Mouse (Mus musculus): ENCODE results near the gene Apba2. TPM values are rescaled to one million over a fixed set of nuclear protein-coding genes. Genes with fewer than 3 reads are reported as not detected.

The Apba2 gene
- polyA plus RNA-seq, 1 experiment from 2014 or later: 166 TPM

GRCm38 (mm10) chr7:64574144-64574543, 72.6 kb downstream of the Apba2 start:
- H3K4me3 ChIP-seq (ENCODE audit: low read depth, low read length): no peak overlapping the region
- peaks cover 3% of the 10 kb centered on the region for H3K4me1 ChIP-seq (ENCODE audit: control insufficient read depth, insufficient read depth, low read length)
- no peak for ATAC-seq (ENCODE audit: low read depth)
- H3K27ac ChIP-seq (ENCODE audit: low read depth, low read length): no peak overlapping the region
- no peaks in the 10 kb centered on the region for H3K27me3 ChIP-seq (ENCODE audit: control insufficient read depth, insufficient read depth, low read length)
- H3K36me3 ChIP-seq (ENCODE audit: control insufficient read depth, insufficient read depth, low read length): no peaks in the 10 kb centered on the region
- 89% methylated on average over 16 of the region's 16 CpGs for WGBS
- H3K4me2 ChIP-seq (ENCODE audit: low read depth, low read length): no peak overlapping the region
- H3K9me3 ChIP-seq (ENCODE audit: control insufficient read depth, low read length): no peaks in the 10 kb centered on the region
- H3K9ac ChIP-seq (replicated peaks; ENCODE audit: low read depth, low read length): no peak overlapping the region

- Histone ChIP-seq H3K4me1 (ENCODE audit: control insufficient read depth, insufficient read depth, low read length) (peaks cover 23% of the 10 kb centered on the region), H3K9me3 (ENCODE audit: control insufficient read depth, low read length) (no peaks in the 10 kb centered on the region), H3K9ac (replicated peaks; ENCODE audit: low read depth, low read length) (no peak overlapping the region), H3K4me2 (ENCODE audit: low read depth, low read length) (no peak overlapping the region), H3K4me3 (ENCODE audit: low read depth, low read length) (no peak overlapping the region), H3K36me3 (ENCODE audit: control insufficient read depth, insufficient read depth, low read length) (no peaks in the 10 kb centered on the region), H3K27me3 (ENCODE audit: control insufficient read depth, insufficient read depth, low read length) (no peaks in the 10 kb centered on the region), H3K27ac (ENCODE audit: low read depth, low read length) (no peak overlapping the region)
- 42% methylated on average over 1 of the region's 1 CpGs for WGBS
- ATAC-seq (ENCODE audit: low read depth): no peak
Observed at GRCm38 (mm10) chr7:64576519-64576951, 75.0 kb downstream of the Apba2 start.

GRCm38 (mm10) chr7:64578176-64578575, 76.7 kb downstream of the Apba2 start:
- H3K36me3 ChIP-seq (ENCODE audit: control insufficient read depth, insufficient read depth, low read length): no peaks in the 10 kb centered on the region
- H3K27me3 ChIP-seq (ENCODE audit: control insufficient read depth, insufficient read depth, low read length): no peaks in the 10 kb centered on the region
- H3K4me2 ChIP-seq (ENCODE audit: low read depth, low read length): no peak overlapping the region
- no peaks in the 10 kb centered on the region for H3K9me3 ChIP-seq (ENCODE audit: control insufficient read depth, low read length)
- H3K27ac ChIP-seq (ENCODE audit: low read depth, low read length): no peak overlapping the region
- WGBS: 96% methylated on average over 6 of the region's 6 CpGs
- ATAC-seq (ENCODE audit: low read depth): no peak
- no peak overlapping the region for H3K9ac ChIP-seq (replicated peaks; ENCODE audit: low read depth, low read length)
- H3K4me3 ChIP-seq (ENCODE audit: low read depth, low read length): no peak overlapping the region
- H3K4me1 ChIP-seq (ENCODE audit: control insufficient read depth, insufficient read depth, low read length): peaks cover 23% of the 10 kb centered on the region

- no peaks in the 10 kb centered on the region for H3K36me3 ChIP-seq (ENCODE audit: control insufficient read depth, insufficient read depth, low read length)
- H3K9ac ChIP-seq (replicated peaks; ENCODE audit: low read depth, low read length): no peak overlapping the region
- H3K4me2 ChIP-seq (ENCODE audit: low read depth, low read length): no peak overlapping the region
- H3K9me3 ChIP-seq (ENCODE audit: control insufficient read depth, low read length): no peaks in the 10 kb centered on the region
- 16% methylated on average over 4 of the region's 4 CpGs for WGBS
- ATAC-seq (ENCODE audit: low read depth): peak; percentile 64
- peak overlapping the region; percentile 69; the same call in 1 of the 2 replicates for H3K27ac ChIP-seq (ENCODE audit: low read depth, low read length)
- H3K4me3 ChIP-seq (ENCODE audit: low read depth, low read length): no peak overlapping the region
- H3K27me3 ChIP-seq (ENCODE audit: control insufficient read depth, insufficient read depth, low read length): no peaks in the 10 kb centered on the region
- peaks cover 23% of the 10 kb centered on the region for H3K4me1 ChIP-seq (ENCODE audit: control insufficient read depth, insufficient read depth, low read length)
Observed at GRCm38 (mm10) chr7:64579887-64580286, 78.4 kb downstream of the Apba2 start.

GRCm38 (mm10) chr7:64580293-64580692, 78.8 kb downstream of the Apba2 start:
- Histone ChIP-seq H3K4me3 (ENCODE audit: low read depth, low read length) (no peak overlapping the region), H3K9me3 (ENCODE audit: control insufficient read depth, low read length) (no peaks in the 10 kb centered on the region), H3K4me2 (ENCODE audit: low read depth, low read length) (no peak overlapping the region), H3K27me3 (ENCODE audit: control insufficient read depth, insufficient read depth, low read length) (no peaks in the 10 kb centered on the region), H3K36me3 (ENCODE audit: control insufficient read depth, insufficient read depth, low read length) (no peaks in the 10 kb centered on the region), H3K4me1 (ENCODE audit: control insufficient read depth, insufficient read depth, low read length) (peaks cover 23% of the 10 kb centered on the region), H3K27ac (ENCODE audit: low read depth, low read length) (peak overlapping the region; percentile 41; the same call in 1 of the 2 replicates), H3K9ac (replicated peaks; ENCODE audit: low read depth, low read length) (no peak overlapping the region)
- peak; percentile 25; the same call in 1 of the 2 replicates for ATAC-seq (ENCODE audit: low read depth)
- 43% methylated on average over 4 of the region's 4 CpGs for WGBS

GRCm38 (mm10) chr7:64582358-64582757, 80.9 kb downstream of the Apba2 start:
- no peak overlapping the region for H3K27ac ChIP-seq (ENCODE audit: low read depth, low read length)
- no peak overlapping the region for H3K4me3 ChIP-seq (ENCODE audit: low read depth, low read length)
- H3K4me1 ChIP-seq (ENCODE audit: control insufficient read depth, insufficient read depth, low read length): peaks cover 23% of the 10 kb centered on the region
- WGBS: 46% methylated on average over 8 of the region's 8 CpGs
- no peaks in the 10 kb centered on the region for H3K36me3 ChIP-seq (ENCODE audit: control insufficient read depth, insufficient read depth, low read length)
- ATAC-seq (ENCODE audit: low read depth): no peak
- no peak overlapping the region for H3K4me2 ChIP-seq (ENCODE audit: low read depth, low read length)
- no peaks in the 10 kb centered on the region for H3K9me3 ChIP-seq (ENCODE audit: control insufficient read depth, low read length)
- H3K9ac ChIP-seq (replicated peaks; ENCODE audit: low read depth, low read length): no peak overlapping the region
- H3K27me3 ChIP-seq (ENCODE audit: control insufficient read depth, insufficient read depth, low read length): no peaks in the 10 kb centered on the region

GRCm38 (mm10) chr7:64583670-64584121, 82.2 kb downstream of the Apba2 start:
- Histone ChIP-seq H3K9me3 (ENCODE audit: control insufficient read depth, low read length) (no peaks in the 10 kb centered on the region), H3K36me3 (ENCODE audit: control insufficient read depth, insufficient read depth, low read length) (no peaks in the 10 kb centered on the region), H3K4me2 (ENCODE audit: low read depth, low read length) (no peak overlapping the region), H3K4me3 (ENCODE audit: low read depth, low read length) (no peak overlapping the region), H3K4me1 (ENCODE audit: control insufficient read depth, insufficient read depth, low read length) (peaks cover 27% of the 10 kb centered on the region), H3K27me3 (ENCODE audit: control insufficient read depth, insufficient read depth, low read length) (no peaks in the 10 kb centered on the region), H3K9ac (replicated peaks; ENCODE audit: low read depth, low read length) (no peak overlapping the region), H3K27ac (ENCODE audit: low read depth, low read length) (no peak overlapping the region)
- no peak for ATAC-seq (ENCODE audit: low read depth)
- WGBS: 86% methylated on average over 6 of the region's 6 CpGs

GRCm38 (mm10) chr7:64586133-64586532, 84.6 kb downstream of the Apba2 start:
- Histone ChIP-seq H3K4me2 (ENCODE audit: low read depth, low read length) (no peak overlapping the region), H3K9me3 (ENCODE audit: control insufficient read depth, low read length) (no peaks in the 10 kb centered on the region), H3K9ac (replicated peaks; ENCODE audit: low read depth, low read length) (no peak overlapping the region), H3K4me1 (ENCODE audit: control insufficient read depth, insufficient read depth, low read length) (peaks cover 6% of the 10 kb centered on the region), H3K4me3 (ENCODE audit: low read depth, low read length) (no peak overlapping the region), H3K27ac (ENCODE audit: low read depth, low read length) (no peak overlapping the region), H3K27me3 (ENCODE audit: control insufficient read depth, insufficient read depth, low read length) (no peaks in the 10 kb centered on the region), H3K36me3 (ENCODE audit: control insufficient read depth, insufficient read depth, low read length) (no peaks in the 10 kb centered on the region)
- no peak for ATAC-seq (ENCODE audit: low read depth)
- WGBS: 87% methylated on average over 4 of the region's 4 CpGs

GRCm38 (mm10) chr7:64586571-64586970, 85.1 kb downstream of the Apba2 start:
- peaks cover 4% of the 10 kb centered on the region; the same call in 1 of the 2 replicates for H3K4me1 ChIP-seq (ENCODE audit: control insufficient read depth, insufficient read depth, low read length)
- H3K36me3 ChIP-seq (ENCODE audit: control insufficient read depth, insufficient read depth, low read length): no peaks in the 10 kb centered on the region
- H3K9ac ChIP-seq (replicated peaks; ENCODE audit: low read depth, low read length): no peak overlapping the region
- 90% methylated on average over 3 of the region's 3 CpGs for WGBS
- H3K27me3 ChIP-seq (ENCODE audit: control insufficient read depth, insufficient read depth, low read length): no peaks in the 10 kb centered on the region
- H3K4me2 ChIP-seq (ENCODE audit: low read depth, low read length): no peak overlapping the region
- H3K27ac ChIP-seq (ENCODE audit: low read depth, low read length): no peak overlapping the region
- no peak overlapping the region for H3K4me3 ChIP-seq (ENCODE audit: low read depth, low read length)
- no peaks in the 10 kb centered on the region for H3K9me3 ChIP-seq (ENCODE audit: control insufficient read depth, low read length)
- ATAC-seq (ENCODE audit: low read depth): no peak

All from neural tube, embryonic 14.5 days (tissue).